Mouse (Mus musculus) embryo, embryonic 9.5 days (tissue): Measurements from ENCODE around the gene Gm11992.
A peak's percentile ranks its signal among the peaks of the same experiment; 100 is the strongest.

Source experiments
- DNase-seq: peaks from one replicate; pipeline ENCODE4 v3.0.0-alpha.2; 2017; ENCODE audit errors: extremely low spot score

The Gm11992 gene

GRCm38 (mm10) chr11:9116121-9116520, 67.7 kb downstream of the Gm11992 start:
- DNase-seq: peak; percentile 21

DNA sequence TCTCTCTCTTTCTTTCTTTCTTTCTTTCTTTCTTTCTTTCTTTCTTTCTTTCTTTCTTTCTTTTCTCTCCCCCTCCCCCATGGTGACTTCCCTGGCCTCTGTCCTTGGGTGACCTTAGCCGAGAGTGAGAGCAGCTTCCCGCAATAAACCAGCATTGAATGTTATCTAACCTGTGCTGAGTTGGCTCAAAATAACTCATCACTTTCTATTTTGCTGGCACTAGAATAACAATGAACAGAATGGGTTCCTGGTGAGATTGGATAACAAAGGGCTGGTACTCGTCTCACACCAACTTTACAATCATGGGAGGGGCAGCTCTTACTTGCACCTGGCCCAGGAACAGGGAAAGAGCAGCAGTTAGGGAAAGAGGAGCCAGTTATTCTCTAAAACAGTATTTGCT, 68.5 kb downstream of the Gm11992 start:
- no peak for DNase-seq

DNA sequence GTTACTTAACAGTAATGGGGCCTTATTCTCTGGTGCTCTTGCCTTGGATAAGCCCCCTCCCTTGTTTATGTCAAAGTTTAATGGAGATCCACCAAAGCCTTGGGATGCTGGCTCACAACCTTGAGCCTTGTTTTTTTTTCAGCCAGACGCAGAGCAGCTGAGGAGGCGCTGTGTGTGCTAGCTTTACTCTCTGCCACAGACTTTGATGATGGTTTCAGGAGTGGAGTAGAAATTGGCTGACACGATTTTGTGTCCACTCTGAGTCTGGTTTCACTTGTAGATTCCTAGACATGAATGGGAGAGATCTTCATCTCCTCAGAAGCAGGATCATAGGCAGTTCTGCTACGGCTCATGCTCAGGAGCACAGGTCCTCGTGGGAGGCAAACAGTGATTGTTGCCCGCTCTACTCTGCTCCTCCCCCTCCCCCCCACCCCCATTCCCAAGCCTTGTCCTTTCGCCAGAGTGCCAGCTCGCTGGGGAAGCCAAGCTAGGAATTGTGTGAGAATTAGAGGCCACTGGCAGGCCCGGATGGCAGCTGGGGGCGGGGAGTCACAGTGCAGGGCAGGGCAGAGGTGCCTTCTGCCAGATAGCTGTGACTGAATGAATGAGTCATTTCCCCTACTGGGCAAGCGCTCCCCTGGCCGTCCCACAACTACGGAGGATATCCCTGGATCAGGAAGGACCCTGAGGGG, 69.1 kb downstream of the Gm11992 start:
- peak; percentile 45 for DNase-seq

GRCm38 (mm10) chr11:9118050-9118420, 69.6 kb downstream of the Gm11992 start, which contains the start of gene Upp1:
Upp1 (plus strand) TSS chr11:9118103.
- DNase-seq: peak; percentile 16

GRCm38 (mm10) chr11:9118421-9119121, 70.2 kb downstream of the Gm11992 start:
- DNase-seq: peak; percentile 56
